Mouse (Mus musculus) lung, adult 2 months (tissue): ENCODE data around the gene Phka2.

Experiments used
- CTCF ChIP-seq: fragments of 200-500 bp; IDR thresholded peaks from 2 replicates; pipeline ENCODE4 v1.5.1; 2011; ENCODE audit warnings: mild to moderate bottlenecking, low read length, control low read depth; ENCODE audit not compliant: insufficient read depth
- POLR2A ChIP-seq: fragments of 200-500 bp; IDR thresholded peaks from 2 replicates; pipeline ENCODE4 v1.6.1; 2011; ENCODE audit warnings: low read depth, mild to moderate bottlenecking, control low read depth, low read length, borderline replicate concordance; ENCODE audit errors: extremely low read depth

DNA sequence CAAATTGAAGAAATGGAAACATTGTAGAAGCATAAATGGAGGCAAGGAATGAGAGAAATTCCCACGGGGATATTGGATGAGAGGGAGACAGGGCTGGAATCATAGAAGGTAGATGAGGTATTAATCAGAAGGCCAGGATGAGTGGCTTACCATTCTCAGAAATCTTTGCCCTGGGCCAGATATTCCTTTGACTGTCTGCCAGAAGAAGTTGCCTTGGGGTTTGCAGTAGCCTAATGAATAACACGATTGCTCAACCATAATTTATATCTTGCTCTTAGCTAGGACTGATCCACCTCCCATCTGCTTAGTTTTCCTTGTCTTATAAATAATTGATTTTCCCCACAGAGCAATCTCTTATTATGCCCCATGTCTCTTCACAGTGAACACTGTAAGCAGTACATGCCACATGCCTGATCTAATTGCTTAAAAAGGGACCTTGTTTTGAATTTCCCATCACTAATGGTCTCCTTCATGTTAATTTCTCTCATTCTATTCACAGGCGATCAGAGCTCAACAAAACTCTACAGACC lies 30.6 kb upstream of the Phka2 start:
- TF ChIP-seq POLR2A (no peak), CTCF (no peak)
